Mouse (Mus musculus) brain, embryonic 14.5 days (tissue): Measurements from ENCODE around the gene Scd2. TPM values are rescaled to one million over a fixed set of nuclear protein-coding genes. Genes with fewer than 3 reads are reported as not detected.

Experiments used
- DNase-seq: peaks from one replicate; pipeline ENCODE4 v3.0.0-alpha.2; 2011; ENCODE audit warnings: low read depth
- CTCF ChIP-seq: fragments of 200-500 bp; IDR thresholded peaks from 2 replicates; pipeline ENCODE4 v1.5.1; 2012; ENCODE audit warnings: inconsistent platforms, mild to moderate bottlenecking, moderate library complexity, borderline replicate concordance; ENCODE audit not compliant: insufficient read depth, insufficient read length; ENCODE audit errors: extremely low read depth
- POLR2A ChIP-seq: fragments of 200-500 bp; IDR thresholded peaks from 2 replicates; pipeline ENCODE4 v1.6.1; 2012; ENCODE audit warnings: mild to moderate bottlenecking, inconsistent platforms, borderline replicate concordance; ENCODE audit not compliant: poor library complexity, insufficient read depth, insufficient read length, severe bottlenecking; ENCODE audit errors: extremely low read depth
- polyA plus RNA-seq: library from polyadenylated mRNA; depleted of rRNA; stranded (reverse); fragments of >200 nt; gene quantifications from 2 replicates; pipeline ENCODE4 v1.2.3, GENCODE M21; 2012

Gene Scd2
- polyA plus RNA-seq, 1 experiment = 452 TPM

GRCm38 (mm10) chr19:44295251-44295650 is 1.8 kb downstream of the Scd2 start:
- peak; percentile 71 for DNase-seq
- TF ChIP-seq CTCF = no peak
- no peak for TF ChIP-seq POLR2A

- DNase-seq = peak; percentile 87
- TF ChIP-seq POLR2A (no peak), CTCF (peak; percentile 98)
Observed at GRCm38 (mm10) chr19:44295741-44296140, 2.3 kb downstream of the Scd2 start.

DNA sequence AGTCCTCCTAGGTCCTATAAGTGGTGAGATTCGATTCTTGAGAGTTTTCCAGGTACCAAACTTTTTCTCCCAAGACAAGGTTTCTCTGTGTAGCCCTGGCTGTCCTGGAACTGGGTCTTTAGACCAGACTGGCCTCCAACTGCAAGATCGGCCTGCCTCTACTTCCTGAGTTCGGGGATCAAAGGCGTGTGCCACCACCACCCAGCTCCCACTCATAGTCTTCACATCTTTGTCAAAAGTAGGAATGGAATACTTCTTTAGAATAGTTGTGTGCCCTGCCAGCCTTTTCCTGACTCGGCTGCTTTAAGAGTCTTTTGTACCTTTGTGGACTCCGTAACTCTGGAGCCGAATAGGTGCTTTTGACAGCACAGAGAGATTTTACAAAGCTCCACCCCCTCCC is 2.7 kb downstream of the Scd2 start:
- TF ChIP-seq CTCF = no peak
- TF ChIP-seq POLR2A = no peak
- DNase-seq = no peak

DNA sequence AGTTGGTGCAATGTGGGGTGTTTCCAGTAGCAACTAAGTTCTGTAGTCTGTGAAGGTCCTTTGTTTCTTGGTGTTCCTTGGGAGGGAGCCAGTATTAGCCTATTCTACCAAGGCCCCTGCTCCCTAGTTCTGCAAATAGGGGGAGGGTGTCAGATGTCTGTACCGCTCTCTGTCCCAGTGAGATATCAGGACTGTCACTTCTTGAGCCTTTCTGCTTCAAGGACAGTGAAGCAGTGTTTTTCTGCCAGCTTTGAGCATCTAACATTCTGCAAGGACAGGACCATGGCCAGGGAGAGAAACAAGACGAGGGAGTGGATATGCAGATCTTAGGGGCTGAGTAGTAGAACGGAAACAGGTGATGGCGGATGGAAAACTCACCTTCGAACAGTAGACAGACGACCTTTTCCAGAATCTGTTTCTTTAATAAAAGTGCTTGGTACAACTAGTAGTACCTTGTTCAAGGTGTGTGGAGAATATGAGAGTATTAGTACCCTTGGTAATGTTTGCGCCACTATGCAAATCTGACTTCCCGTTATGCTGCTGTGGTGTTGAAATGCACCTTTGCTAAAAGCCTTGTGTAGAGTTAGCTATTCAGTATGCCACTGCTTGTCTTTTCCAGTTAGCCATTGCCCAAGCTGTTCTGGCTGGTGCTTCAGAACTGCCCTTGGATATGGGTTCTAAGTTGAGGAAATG is 3.7 kb downstream of the Scd2 start:
- TF ChIP-seq CTCF = no peak
- TF ChIP-seq POLR2A = no peak
- DNase-seq = peak; percentile 78

GRCm38 (mm10) chr19:44297862-44298261 is 4.4 kb downstream of the Scd2 start:
- no peak for DNase-seq
- TF ChIP-seq POLR2A = no peak
- no peak for TF ChIP-seq CTCF

GRCm38 (mm10) chr19:44299078-44299477 is 5.6 kb downstream of the Scd2 start:
- TF ChIP-seq POLR2A = no peak
- no peak for DNase-seq

- TF ChIP-seq CTCF (no peak), POLR2A (no peak)
- DNase-seq = no peak
Observed at GRCm38 (mm10) chr19:44299902-44300301, 6.4 kb downstream of the Scd2 start.

GRCm38 (mm10) chr19:44300520-44300919 is 7.0 kb downstream of the Scd2 start:
- TF ChIP-seq CTCF (no peak), POLR2A (no peak)
- no peak for DNase-seq

- peak; percentile 51 for DNase-seq
- TF ChIP-seq POLR2A (no peak), CTCF (no peak)
Observed at GRCm38 (mm10) chr19:44301176-44301575, 7.7 kb downstream of the Scd2 start.

DNA sequence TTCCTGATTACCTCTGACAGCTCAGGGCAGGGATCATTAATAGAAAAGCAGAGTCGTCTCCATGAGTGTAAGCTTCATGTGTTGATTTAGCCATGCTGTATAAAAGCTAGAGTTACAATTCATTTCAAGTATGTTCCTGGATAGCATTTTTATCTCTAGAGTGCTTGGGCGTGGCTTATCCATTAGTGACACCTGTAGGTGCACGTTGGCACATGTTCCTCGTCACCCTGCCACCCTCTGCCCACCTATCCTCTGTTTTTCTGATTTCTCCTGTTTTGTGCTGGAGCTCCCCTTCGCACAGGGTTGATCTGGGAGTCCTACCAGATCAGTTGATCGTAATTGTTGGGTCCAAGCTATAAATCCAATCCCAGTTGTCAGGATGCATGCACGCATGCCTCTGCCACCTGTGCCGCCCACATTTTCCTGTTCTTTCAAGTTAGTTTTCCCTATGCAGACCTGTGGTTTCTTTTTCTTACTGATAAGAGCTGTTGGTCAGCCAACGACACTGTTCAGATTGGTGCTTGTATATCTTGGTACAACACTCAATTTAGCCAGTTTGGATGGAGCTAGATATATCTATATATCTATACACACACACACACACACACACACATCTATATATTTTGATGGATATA is 8.3 kb downstream of the Scd2 start:
- DNase-seq = no peak
- TF ChIP-seq CTCF (no peak), POLR2A (no peak)

GRCm38 (mm10) chr19:44302901-44303300 is 9.4 kb downstream of the Scd2 start:
- TF ChIP-seq CTCF (no peak), POLR2A (no peak)
- DNase-seq = no peak

DNA sequence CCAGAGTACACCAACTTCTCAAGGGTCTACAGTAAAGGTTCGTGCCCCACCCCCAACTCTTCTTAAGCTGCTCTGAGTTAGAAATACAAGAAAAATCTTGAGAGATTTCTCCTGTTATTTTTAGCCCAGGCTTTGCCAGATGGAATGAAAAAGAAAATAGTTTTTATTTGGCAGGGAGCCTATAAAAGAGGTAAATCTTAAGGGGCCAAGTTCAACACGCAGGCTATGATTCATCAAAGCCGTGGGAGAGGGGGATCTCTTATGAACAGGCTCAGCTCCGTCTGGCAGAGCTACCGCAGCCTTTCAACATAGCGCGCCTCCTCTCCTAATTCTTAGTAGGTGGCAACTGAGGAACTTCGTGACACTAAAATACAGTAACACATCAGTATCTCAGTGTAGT is 10.0 kb downstream of the Scd2 start:
- TF ChIP-seq POLR2A (no peak), CTCF (no peak)
- no peak for DNase-seq
